Mouse (Mus musculus) liver, adult 2 months (tissue): ENCODE results near the gene Phf19. TPM values are rescaled to one million over a fixed set of nuclear protein-coding genes. Genes with fewer than 3 reads are reported as not detected.

ENCODE experiments used
- DNase-seq: peaks from one replicate; pipeline ENCODE4 v3.0.0-alpha.2; 2011; ENCODE audit warnings: low read depth, low spot score; ENCODE audit errors: extremely low read depth
- H3K27ac ChIP-seq: fragments of 200-500 bp; replicated peaks from 2 replicates; pipeline ENCODE4 v1.5.1; 2012; ENCODE audit warnings: low read depth, mild to moderate bottlenecking, control low read depth, inconsistent platforms, low read length; ENCODE audit not compliant: insufficient read depth
- H3K27me3 ChIP-seq: fragments of 200-500 bp; 2 replicates; pipeline ENCODE4 v1.6.1; 2012; ENCODE audit warnings: mild to moderate bottlenecking, moderate library complexity, low read length, inconsistent platforms; ENCODE audit not compliant: control insufficient read depth, insufficient read depth
- H3K36me3 ChIP-seq: fragments of 200-500 bp; 2 replicates; pipeline ENCODE4 v1.6.1; 2012; ENCODE audit warnings: low read length, inconsistent platforms; ENCODE audit not compliant: control insufficient read depth, insufficient read depth
- H3K4me1 ChIP-seq: fragments of 200-500 bp; 2 replicates; pipeline ENCODE4 v1.6.1; 2011; ENCODE audit warnings: low read length; ENCODE audit not compliant: control insufficient read depth, insufficient read depth
- H3K4me3 ChIP-seq: fragments of 200-500 bp; 2 replicates; pipeline ENCODE4 v1.5.1; 2011; ENCODE audit warnings: low read depth, mild to moderate bottlenecking, control low read depth, low read length, moderate library complexity; ENCODE audit not compliant: insufficient read depth
- H3K79me2 ChIP-seq: fragments of 200-500 bp; 2 replicates; pipeline ENCODE4 v1.6.1; 2012; ENCODE audit warnings: inconsistent platforms, mild to moderate bottlenecking, low read length, moderate library complexity; ENCODE audit not compliant: control insufficient read depth, insufficient read depth
- H3K9ac ChIP-seq: fragments of 200-500 bp; 2 replicates; pipeline ENCODE4 v1.6.1; 2012; ENCODE audit warnings: low read depth, mild to moderate bottlenecking, control low read depth, inconsistent platforms, low read length
- CTCF ChIP-seq: fragments of 200-500 bp; IDR thresholded peaks from 2 replicates; pipeline ENCODE4 v1.5.1; 2011; ENCODE audit warnings: low read depth, low read length, control low read depth
- POLR2A ChIP-seq: fragments of 200-500 bp; IDR thresholded peaks from 2 replicates; pipeline ENCODE4 v1.6.1; 2011; ENCODE audit warnings: low read length, control low read depth; ENCODE audit not compliant: insufficient read depth; ENCODE audit errors: extremely low read depth
- WGBS: fragments of 180-500 bp; shearing (Covaris S2); methylation state at CpG from one replicate; pipeline ENCODE4 v1.1.7; 2018; 5-methylcytosine and 5-hydroxymethylcytosine counted together
- polyA plus RNA-seq: library from polyadenylated mRNA; depleted of rRNA; stranded (reverse); fragments of >200 nt; gene quantifications from 2 replicates; pipeline ENCODE4 v1.2.3, GENCODE M21; 2012
- total RNA-seq: library from RNA; depleted of rRNA; stranded (reverse); fragments of >200 nt; gene quantifications from 2 replicates; pipeline ENCODE4 v1.2.3, GENCODE M21; 2014

The Phf19 gene
- total and polyA plus RNA-seq, 2 experiments, result 0.21 to 0.55 TPM

DNA sequence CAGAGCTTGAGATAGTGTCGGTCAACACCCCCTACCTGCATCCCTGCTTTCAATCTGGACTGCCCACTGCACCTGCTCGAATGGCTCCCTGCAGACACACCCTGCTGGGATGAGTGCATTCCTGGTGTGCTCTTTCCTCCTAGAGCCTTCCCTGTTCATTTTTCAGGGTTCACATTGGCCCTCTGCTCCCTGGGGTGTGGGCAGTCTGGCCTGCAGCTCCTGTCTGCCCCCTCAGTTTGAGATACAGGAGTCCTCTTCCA, 927 bp upstream of the Phf19 start:
- Histone ChIP-seq H3K9ac (no peak overlapping the region), H3K36me3 (no peaks in the 10 kb centered on the region), H3K27me3 (no peaks in the 10 kb centered on the region), H3K27ac (no peak overlapping the region), H3K4me3 (no peak overlapping the region), H3K4me1 (peaks cover 2% of the 10 kb centered on the region; the same call in 1 of the 2 replicates), H3K79me2 (no peaks in the 10 kb centered on the region)
- DNase-seq, result no peak
- WGBS, result 48% methylated on average over 2 of the region's 2 CpGs
- TF ChIP-seq CTCF (no peak), POLR2A (no peak)

DNA sequence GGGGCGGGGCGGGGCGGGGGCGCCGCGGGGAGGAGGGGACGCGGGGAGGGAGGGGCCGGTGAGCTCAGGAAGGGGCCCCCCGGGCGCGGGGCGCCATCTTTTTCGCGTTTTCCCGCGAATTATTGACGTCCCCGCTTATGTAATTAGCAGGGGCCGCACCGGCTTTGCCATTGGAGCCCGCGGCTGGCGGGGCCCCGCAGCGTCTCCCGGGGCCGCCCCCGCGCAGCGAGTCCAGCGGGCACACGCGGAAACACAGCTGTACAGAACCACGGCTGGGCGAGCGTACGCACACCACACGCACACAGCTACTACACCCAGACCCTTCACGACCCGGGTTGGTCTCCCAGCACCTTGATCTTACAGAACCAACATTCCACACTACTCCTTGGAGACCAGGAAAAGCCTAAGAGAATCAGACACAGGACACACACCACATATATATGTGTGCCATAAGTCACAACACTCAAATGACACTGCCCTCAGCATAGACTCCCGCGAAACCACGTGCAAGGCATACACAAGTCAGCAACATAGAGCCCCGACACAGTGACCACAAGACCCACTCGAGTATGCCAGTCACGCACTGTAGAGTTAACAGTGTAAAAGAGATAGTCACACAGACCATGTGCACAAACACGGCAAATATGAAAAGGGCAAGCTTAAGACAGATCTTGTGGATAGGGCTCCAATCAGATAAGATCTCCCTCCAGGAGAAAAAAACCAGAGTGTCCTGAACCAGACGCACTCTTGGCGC, 420 bp upstream of the Phf19 start:
- Histone ChIP-seq H3K79me2 (no peaks in the 10 kb centered on the region), H3K4me3 (peak overlapping the region; percentile 54), H3K36me3 (no peaks in the 10 kb centered on the region), H3K27me3 (no peaks in the 10 kb centered on the region), H3K27ac (no peak overlapping the region), H3K9ac (peak overlapping the region; percentile 62), H3K4me1 (peaks cover 2% of the 10 kb centered on the region; the same call in 1 of the 2 replicates)
- 8% methylated on average over 41 of the region's 50 CpGs for WGBS
- no peak for DNase-seq
- no peak for TF ChIP-seq POLR2A
- TF ChIP-seq CTCF, result no peak

DNA sequence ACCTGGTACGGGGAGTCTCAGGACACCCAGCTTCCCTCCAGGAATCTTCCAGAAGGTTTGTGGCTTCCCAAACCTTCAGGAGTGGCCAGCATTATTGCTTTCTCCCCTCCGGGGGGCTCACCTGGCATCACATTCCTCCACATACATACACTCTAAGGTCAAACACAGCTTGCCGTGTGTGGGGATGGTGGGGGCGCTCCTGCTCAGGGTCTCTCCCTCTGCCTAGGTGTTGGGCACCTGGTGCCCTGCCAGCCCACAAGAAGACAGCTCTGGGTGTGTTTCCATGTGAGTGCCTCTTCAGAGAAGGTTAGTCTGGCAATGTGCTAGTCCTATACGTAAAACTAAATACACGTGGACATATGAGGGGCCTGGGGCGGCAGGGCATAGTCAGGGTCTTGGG, 1.2 kb downstream of the Phf19 start:
- no peak overlapping the region for H3K27ac ChIP-seq
- no peak overlapping the region for H3K4me3 ChIP-seq
- H3K9ac ChIP-seq, result no peak overlapping the region
- H3K36me3 ChIP-seq, result no peaks in the 10 kb centered on the region
- DNase-seq, result no peak
- H3K4me1 ChIP-seq, result peaks cover 2% of the 10 kb centered on the region; the same call in 1 of the 2 replicates
- H3K27me3 ChIP-seq, result no peaks in the 10 kb centered on the region
- TF ChIP-seq POLR2A (no peak), CTCF (no peak)
- 80% methylated on average over 7 of the region's 7 CpGs for WGBS
- H3K79me2 ChIP-seq, result no peaks in the 10 kb centered on the region

DNA sequence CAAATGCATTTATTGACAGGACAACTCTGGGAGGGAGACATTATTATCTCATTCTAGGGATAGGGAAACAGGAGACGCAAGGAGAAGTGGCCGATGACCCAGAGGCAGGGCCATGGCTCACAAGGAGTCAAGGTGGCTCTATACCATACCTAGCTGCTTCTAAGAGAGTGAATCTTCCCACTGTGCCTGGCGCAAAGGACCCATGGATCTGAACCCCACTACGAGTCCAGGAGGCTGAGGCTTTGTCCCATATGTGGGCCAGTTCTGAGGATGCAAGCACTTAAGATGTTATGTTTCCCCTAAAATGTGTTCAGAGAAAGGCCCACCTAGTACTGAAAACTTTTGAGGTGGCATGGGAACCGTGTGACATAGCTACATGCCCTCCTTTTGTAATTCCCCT, 2.0 kb downstream of the Phf19 start:
- no peaks in the 10 kb centered on the region for H3K36me3 ChIP-seq
- H3K27me3 ChIP-seq, result no peaks in the 10 kb centered on the region
- no peaks in the 10 kb centered on the region for H3K79me2 ChIP-seq
- no peak overlapping the region for H3K9ac ChIP-seq
- peaks cover 2% of the 10 kb centered on the region; the same call in 1 of the 2 replicates for H3K4me1 ChIP-seq
- H3K27ac ChIP-seq, result no peak overlapping the region
- no peak overlapping the region for H3K4me3 ChIP-seq
- TF ChIP-seq CTCF, result no peak
- TF ChIP-seq POLR2A, result no peak
- DNase-seq, result no peak
- WGBS, result 93% methylated on average over 5 of the region's 5 CpGs

DNA sequence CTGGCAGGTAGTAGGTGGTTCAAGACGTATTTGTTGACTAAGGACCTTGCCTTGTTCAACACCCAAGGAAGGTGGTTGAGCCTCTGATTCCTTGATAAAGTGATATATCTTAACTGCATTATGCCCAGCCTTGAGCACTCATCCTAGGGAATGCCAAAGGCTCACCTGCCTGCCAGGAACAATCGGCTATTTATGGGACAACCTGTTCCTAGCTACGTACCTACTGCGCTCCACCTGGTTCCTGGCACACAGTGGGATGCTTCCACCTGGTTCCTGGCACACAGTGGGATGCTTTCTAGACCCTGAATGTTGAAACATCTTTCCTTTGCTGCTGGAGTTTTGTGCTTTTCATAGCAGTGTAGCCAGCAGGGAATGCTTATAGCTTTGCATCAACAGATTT, 4.1 kb downstream of the Phf19 start:
- Histone ChIP-seq H3K27ac (no peak overlapping the region), H3K27me3 (no peaks in the 10 kb centered on the region), H3K9ac (no peak overlapping the region), H3K79me2 (no peaks in the 10 kb centered on the region), H3K4me1 (peaks cover 2% of the 10 kb centered on the region; the same call in 1 of the 2 replicates), H3K4me3 (no peak overlapping the region), H3K36me3 (no peaks in the 10 kb centered on the region)
- 96% methylated on average over 4 of the region's 4 CpGs for WGBS
- no peak for TF ChIP-seq CTCF
- TF ChIP-seq POLR2A, result no peak
- DNase-seq, result no peak

DNA sequence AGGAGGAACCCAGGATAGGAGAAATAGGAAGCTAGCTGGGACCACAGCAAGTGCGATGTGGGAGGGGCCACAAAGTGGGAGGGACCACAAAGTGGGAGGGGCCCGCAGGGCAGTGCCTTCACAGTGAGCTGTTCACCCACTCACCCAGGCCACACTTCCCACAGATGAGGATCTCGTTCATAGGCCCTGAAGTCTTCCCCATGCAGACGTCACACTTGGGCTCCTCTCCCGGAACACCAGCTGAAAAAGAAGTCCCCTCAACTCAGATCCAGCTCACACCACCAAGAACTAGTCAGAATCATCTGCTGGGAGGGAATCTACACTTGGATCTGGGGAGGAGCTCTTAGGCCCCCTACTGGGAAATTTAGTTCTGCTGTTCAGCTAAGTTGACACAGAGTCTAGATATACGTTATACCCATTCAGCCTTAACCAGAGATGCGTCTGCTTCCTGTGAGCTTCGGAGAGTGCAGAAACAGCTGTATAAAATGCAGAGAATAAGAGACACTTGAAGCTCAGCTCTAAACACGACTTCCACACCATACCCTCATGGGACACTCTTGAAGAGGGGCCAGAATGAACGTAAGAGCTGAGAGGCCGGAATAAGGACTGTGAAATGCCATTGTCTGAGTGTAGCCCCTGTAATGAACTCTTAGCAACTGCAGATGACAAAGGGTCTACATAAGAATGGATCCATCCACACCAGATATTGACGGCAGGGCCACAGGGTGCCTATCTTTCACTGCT, 6.8 kb downstream of the Phf19 start:
- Histone ChIP-seq H3K9ac (no peak overlapping the region), H3K79me2 (no peaks in the 10 kb centered on the region), H3K36me3 (no peaks in the 10 kb centered on the region), H3K27me3 (no peaks in the 10 kb centered on the region), H3K4me3 (no peak overlapping the region), H3K27ac (no peak overlapping the region), H3K4me1 (peaks cover 10% of the 10 kb centered on the region; the same call in 1 of the 2 replicates)
- no peak for TF ChIP-seq POLR2A
- DNase-seq, result no peak
- 72% methylated on average over 12 of the region's 12 CpGs for WGBS
